Mouse (Mus musculus): ENCODE data around the gene Nfatc2ip. TPM values are rescaled to one million over a fixed set of nuclear protein-coding genes. Genes with fewer than 3 reads are reported as not detected.

The Nfatc2ip gene
- polyA plus RNA-seq (2015; fragmentation: Nextera tagmentation; extraction: Ambion mirVana): 3.1 and 3.2 TPM in 2 replicates

DNA sequence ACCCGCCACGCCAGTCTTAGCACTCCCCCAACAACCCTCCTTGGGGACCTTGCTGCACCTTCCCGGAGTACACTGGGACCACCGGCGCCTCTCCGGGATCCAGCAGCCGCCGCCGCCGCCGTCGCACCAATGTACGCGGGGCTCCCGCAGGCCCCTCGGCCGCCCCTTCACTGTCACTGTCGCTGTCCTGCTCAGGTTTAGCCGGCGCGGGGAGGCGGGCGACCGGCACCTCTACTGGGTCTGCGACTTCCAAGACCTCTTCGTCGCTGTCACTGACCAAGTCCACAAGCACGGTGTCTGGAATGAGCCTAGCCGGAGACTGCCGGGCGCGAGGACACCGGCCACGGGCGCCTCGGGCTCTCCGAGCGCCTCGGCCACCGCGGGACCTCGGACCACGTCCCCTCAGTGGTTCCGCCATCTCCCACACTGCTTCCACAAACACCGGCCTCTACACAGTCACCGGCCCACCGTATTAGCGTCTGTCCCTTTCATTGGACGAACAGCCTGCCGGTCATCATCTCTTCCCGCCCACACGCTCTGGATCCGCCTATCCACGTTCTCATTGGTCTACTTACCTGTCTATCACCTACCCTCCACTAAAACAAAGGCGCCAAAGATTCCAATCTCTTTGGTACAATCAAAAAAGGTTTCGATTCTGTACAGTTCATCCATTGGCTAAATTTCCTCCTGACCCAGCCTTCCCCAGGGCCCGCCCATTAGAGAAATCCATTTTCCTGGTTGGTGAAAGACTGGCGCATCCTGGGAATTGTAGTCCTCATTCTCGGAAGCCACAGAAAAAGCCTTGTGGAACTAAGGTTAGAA, at the start of gene Nfatc2ip:
Nfatc2ip (minus strand) TSS at position 440 of the 822 bp plus-strand sequence.
- Histone ChIP-seq H3K4me2 (peak within 1 kb of the TSS; percentile 83), H3K27ac (peak within 1 kb of the TSS; percentile 77), H3K4me3 (peak within 1 kb of the TSS; percentile 86), H3K9me3 (no peaks in the 10 kb centered on the region), H3K36me3 (peaks cover 3% of the 10 kb centered on the region; the same call in 1 of the 2 replicates), H3K4me1 (replicated peaks) (peaks cover 11% of the 10 kb centered on the region; the same call in 1 of the 2 replicates), H3K9ac (peak within 1 kb of the TSS; percentile 82), H3K27me3 (no peaks in the 10 kb centered on the region)
- under 1% methylated on average over 53 of the region's 59 CpGs for WGBS
- ATAC-seq (ENCODE audit: low FRiP score): peak; percentile 100

DNA sequence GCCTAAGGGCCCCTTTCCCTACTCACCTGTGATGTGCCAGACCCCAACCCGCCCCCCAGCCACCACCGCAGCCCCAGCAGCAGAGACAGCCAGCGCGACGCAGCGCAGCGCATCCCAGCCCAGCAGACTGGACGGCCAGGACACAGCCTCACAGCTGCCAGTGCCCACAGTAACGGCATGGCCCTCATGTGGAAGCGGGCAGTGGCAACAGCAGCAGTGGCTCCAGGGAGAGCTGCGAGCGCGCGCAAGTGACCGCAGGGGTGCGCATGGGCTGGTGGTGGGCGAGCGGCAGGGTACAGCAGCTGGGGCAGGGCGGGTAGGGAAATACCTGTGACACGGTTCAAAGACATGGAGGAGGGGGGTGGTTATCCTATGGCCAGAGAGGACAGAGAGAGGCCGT, 49.7 kb upstream of the Nfatc2ip start:
- Histone ChIP-seq H3K9ac (no peak overlapping the region), H3K36me3 (peaks cover 72% of the 10 kb centered on the region)

DNA sequence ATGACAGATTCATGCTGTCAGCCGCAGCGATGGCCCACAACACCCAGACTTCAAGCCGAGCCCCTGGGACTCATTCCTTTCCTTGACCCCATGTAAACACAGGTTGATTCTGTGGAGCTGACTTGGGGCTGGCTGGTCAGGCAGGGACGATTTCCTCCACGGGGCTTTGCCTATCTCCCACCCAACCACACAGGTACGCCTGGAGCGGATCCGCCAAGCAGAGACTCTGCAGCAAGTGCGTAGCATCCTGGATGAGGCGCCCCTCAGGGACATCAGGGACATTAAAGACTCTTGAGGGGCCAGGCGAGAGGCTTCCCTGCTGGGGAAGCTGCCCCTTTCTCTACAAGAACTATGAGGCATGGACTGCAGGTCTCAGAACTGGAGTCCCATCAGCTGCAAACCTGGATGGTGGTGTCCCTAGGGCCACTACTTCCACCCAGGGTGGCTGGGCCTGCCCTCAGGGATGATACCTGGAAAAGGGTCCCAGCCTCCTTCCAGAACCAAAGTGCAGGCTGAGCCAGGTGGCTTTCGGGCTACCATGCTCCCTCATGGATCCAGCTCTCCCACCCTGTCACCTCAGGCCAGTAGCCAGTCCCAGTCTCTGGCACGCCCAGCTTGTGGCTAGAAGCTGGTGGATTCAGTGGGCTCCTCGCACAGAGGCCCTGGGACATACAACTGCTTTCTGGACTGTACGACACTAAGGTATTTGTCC, 48.7 kb upstream of the Nfatc2ip start:
- Histone ChIP-seq H3K27me3 (no peaks in the 10 kb centered on the region), H3K9me3 (no peaks in the 10 kb centered on the region), H3K9ac (no peak overlapping the region), H3K4me2 (no peak overlapping the region), H3K4me3 (no peak overlapping the region), H3K4me1 (replicated peaks) (no peaks in the 10 kb centered on the region), H3K36me3 (peaks cover 74% of the 10 kb centered on the region), H3K27ac (no peak overlapping the region)
- no peak for ATAC-seq (ENCODE audit: low FRiP score)
- WGBS: 93% methylated on average over 15 of the region's 15 CpGs

More for the DNA sequence above, 49.7 kb upstream of the Nfatc2ip start:
- Histone ChIP-seq H3K9me3 (no peaks in the 10 kb centered on the region), H3K4me3 (no peak overlapping the region), H3K4me2 (no peak overlapping the region), H3K27me3 (no peaks in the 10 kb centered on the region), H3K27ac (no peak overlapping the region), H3K4me1 (replicated peaks) (no peaks in the 10 kb centered on the region)
- WGBS: 91% methylated on average over 21 of the region's 21 CpGs
- ATAC-seq (ENCODE audit: low FRiP score): no peak

DNA sequence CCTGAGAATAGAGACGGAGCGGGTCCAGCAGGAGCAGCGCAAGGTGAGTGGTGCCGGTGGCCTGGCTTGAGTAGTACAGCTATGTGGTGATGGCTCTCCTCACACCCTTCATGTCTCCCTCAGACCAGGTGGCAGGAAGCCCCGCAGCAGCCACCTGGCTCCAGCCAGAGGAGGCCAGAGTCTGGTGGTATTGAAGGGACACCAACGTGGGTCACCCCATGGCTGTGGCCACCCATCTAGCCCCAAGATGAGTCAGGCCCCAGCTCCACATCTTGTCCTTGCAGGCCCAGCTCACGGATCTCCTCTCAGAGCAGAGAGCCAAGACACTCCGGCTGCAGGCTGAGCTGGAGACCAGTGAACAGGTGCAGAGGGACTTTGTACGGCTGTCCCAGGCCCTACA, 48.0 kb upstream of the Nfatc2ip start:
- no peak for ATAC-seq (ENCODE audit: low FRiP score)
- H3K4me3 ChIP-seq: no peak overlapping the region
- H3K9ac ChIP-seq: no peak overlapping the region; the same call in 1 of the 2 replicates
- no peak overlapping the region for H3K27ac ChIP-seq
- 94% methylated on average over 9 of the region's 9 CpGs for WGBS
- H3K4me2 ChIP-seq: no peak overlapping the region
- peaks cover 80% of the 10 kb centered on the region for H3K36me3 ChIP-seq
- no peaks in the 10 kb centered on the region for H3K9me3 ChIP-seq
- H3K27me3 ChIP-seq: no peaks in the 10 kb centered on the region
- H3K4me1 ChIP-seq (replicated peaks): no peaks in the 10 kb centered on the region

DNA sequence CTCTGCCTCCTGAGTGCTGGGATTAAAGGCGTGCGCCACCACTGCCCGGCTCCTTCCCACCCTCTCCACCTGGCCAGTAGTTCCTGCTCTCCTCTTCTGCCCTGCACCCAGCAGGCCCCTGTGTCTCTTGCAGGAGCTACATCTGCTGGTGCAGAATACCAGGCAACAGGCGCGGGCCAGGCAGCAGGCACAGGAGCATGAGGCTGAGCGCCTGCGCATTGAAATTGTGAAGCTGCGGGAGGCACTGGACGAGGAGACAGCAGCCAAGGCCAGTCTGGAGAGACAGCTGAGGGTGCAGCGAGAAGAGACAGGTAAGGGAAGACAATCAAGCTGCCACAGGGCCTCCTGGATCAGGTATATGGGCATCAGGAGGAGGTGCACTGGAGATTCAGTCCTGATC, 47.5 kb upstream of the Nfatc2ip start:
- WGBS: 96% methylated on average over 10 of the region's 10 CpGs
- Histone ChIP-seq H3K27ac (no peak overlapping the region), H3K9ac (no peak overlapping the region), H3K36me3 (peaks cover 80% of the 10 kb centered on the region), H3K27me3 (no peaks in the 10 kb centered on the region), H3K9me3 (no peaks in the 10 kb centered on the region), H3K4me3 (no peak overlapping the region), H3K4me1 (replicated peaks) (no peaks in the 10 kb centered on the region), H3K4me2 (no peak overlapping the region)
- no peak for ATAC-seq (ENCODE audit: low FRiP score)

DNA sequence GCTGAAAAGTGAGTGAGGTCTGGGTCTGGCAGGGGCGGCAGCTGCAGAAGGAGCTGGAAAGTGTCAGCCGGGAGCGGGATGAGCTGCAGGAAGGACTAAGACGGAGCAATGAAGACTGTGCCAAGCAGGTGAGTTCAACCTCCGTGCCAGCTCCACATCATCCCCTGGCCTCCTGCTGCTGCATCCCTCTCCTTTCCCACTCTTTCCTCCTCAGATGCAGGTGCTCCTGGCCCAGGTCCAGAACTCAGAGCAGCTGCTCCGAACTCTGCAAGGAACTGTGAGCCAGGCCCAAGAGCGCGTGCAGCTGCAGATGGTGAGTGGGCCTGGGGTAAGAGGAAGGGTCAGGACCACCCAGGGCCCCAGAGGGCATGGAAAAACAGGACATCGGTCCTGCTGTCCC, 43.6 kb upstream of the Nfatc2ip start:
- Histone ChIP-seq H3K27ac (no peak overlapping the region), H3K27me3 (no peaks in the 10 kb centered on the region), H3K4me3 (no peak overlapping the region), H3K4me1 (replicated peaks) (no peaks in the 10 kb centered on the region), H3K36me3 (peaks cover 53% of the 10 kb centered on the region), H3K9ac (no peak overlapping the region), H3K4me2 (no peak overlapping the region), H3K9me3 (no peaks in the 10 kb centered on the region)
- 81% methylated on average over 9 of the region's 9 CpGs for WGBS
- no peak for ATAC-seq (ENCODE audit: low FRiP score)

DNA sequence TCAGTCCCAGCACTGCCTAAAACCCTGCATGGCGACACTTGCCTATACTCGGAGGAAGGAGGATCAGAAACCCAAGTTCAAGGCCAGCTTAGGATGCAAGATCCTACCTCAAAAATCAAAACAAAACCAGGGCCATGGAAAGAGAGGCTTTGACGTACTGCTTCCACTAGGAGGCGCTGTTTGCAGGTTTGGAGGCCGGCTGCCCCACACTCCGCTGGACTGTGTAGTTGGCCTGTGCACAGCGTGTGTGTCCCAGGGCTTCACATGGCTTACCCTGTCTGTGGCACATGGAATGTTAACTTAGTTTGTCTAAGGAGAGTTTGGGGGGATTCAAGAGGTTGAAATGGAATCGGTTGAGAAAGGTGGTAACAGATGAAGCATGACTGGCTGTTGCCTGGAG, 40.3 kb upstream of the Nfatc2ip start:
- no peak for ATAC-seq (ENCODE audit: low FRiP score)
- H3K27ac ChIP-seq: no peak overlapping the region
- 18% methylated on average over 8 of the region's 8 CpGs for WGBS
- H3K4me1 ChIP-seq (replicated peaks): no peaks in the 10 kb centered on the region
- H3K27me3 ChIP-seq: no peaks in the 10 kb centered on the region
- H3K9ac ChIP-seq: no peak overlapping the region
- no peak overlapping the region for H3K4me2 ChIP-seq
- H3K4me3 ChIP-seq: no peak overlapping the region
- H3K36me3 ChIP-seq: peaks cover 47% of the 10 kb centered on the region
- H3K9me3 ChIP-seq: no peaks in the 10 kb centered on the region

DNA sequence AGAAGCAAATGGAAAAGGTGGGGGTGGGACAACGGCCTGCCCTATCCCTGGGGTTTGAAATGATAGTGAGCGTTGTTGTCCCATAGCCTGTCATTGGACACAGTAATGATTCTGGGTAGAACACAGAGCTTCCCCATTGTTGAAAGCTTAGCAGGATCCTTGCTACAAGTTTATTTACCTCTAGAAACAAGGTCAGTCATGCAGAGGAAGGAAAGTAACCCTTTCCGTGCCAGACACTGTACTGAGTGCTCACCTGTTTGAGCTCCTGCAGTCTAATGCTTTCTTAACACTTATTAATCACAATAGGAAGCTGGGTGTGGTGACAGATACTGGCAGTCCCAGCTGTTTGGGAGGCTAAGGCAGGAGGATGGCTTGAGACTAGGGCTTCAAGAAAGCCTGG, 39.3 kb upstream of the Nfatc2ip start:
- H3K36me3 ChIP-seq: peaks cover 39% of the 10 kb centered on the region
- no peaks in the 10 kb centered on the region for H3K4me1 ChIP-seq (replicated peaks)
- 87% methylated on average over 3 of the region's 3 CpGs for WGBS
- H3K27ac ChIP-seq: no peak overlapping the region
- no peak overlapping the region for H3K4me3 ChIP-seq
- H3K9me3 ChIP-seq: no peaks in the 10 kb centered on the region
- H3K9ac ChIP-seq: 0 out of 2 replicates have a peak overlapping the region, but pooled peaks have one; percentile 5
- no peak overlapping the region for H3K4me2 ChIP-seq
- H3K27me3 ChIP-seq: no peaks in the 10 kb centered on the region
- no peak for ATAC-seq (ENCODE audit: low FRiP score)

DNA sequence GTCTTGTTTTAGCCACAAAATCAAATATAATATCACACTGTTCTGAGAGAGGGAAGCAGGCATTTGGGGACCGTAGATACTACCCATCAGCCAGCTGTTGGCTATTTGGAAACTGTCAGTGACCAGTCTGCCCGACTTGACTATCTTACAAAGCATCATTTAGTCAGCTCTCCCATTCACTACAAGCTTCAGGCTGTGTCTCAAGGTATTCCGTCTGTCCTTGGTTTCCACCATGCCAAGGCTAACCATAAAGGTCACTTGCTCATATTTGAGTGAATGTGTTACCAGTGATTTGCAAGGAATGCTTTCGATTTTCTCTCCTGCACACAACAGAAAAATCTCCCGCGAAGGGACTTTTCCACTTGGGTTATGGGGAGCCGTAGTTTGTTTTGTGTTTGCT, 38.2 kb upstream of the Nfatc2ip start:
- Histone ChIP-seq H3K4me2 (no peak overlapping the region), H3K4me1 (replicated peaks) (peaks cover 5% of the 10 kb centered on the region), H3K27me3 (no peaks in the 10 kb centered on the region), H3K9ac (0 out of 2 replicates have a peak overlapping the region, but pooled peaks have one; percentile 8), H3K9me3 (no peaks in the 10 kb centered on the region), H3K27ac (no peak overlapping the region), H3K36me3 (peaks cover 33% of the 10 kb centered on the region), H3K4me3 (no peak overlapping the region)
- WGBS: 90% methylated on average over 7 of the region's 7 CpGs
- ATAC-seq (ENCODE audit: low FRiP score): no peak

DNA sequence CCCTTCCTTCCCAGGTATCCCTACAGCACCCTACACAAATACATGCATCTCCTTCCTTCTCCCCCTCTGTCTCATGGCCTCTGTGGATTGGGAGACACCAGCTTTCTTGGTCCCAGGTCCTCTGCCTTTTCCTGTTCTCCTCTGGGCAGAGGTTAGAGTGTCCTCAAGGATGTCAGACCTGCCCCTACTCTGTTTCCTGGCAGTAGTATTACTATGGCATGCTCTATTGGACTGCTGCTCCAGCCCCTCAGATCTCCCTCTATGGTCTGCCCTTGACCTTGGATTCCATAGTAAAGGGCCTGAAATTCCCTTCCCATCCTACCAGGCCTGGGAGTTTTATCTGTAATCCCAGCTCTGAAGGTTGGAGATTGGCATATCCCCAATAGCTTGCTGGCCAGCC, 33.6 kb upstream of the Nfatc2ip start:
- ATAC-seq (ENCODE audit: low FRiP score): no peak
- no peaks in the 10 kb centered on the region for H3K27me3 ChIP-seq

DNA sequence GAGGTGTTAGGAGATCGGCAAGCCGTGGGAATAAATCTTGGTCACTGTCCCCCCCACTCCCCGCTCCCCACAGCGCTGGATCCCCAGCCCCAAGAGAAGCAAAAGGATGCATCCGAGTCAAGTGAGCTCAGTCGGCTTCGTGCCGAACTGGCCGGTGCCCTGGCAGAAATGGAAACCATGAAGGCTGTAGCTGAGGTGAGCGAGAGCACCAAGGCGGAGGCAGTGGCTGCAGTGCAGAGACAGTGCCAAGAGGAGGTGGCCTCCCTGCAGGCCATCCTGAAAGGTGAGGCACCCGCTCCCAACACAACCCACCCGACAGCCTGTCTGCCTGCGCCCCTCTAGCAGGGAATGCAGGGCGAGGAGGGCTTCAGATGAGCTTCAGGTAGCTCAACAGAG, 33.0 kb upstream of the Nfatc2ip start:
- peak; percentile 19 for ATAC-seq (ENCODE audit: low FRiP score)
- peaks cover 21% of the 10 kb centered on the region for H3K4me1 ChIP-seq (replicated peaks)
- H3K9me3 ChIP-seq: peaks cover 3% of the 10 kb centered on the region; the same call in 1 of the 2 replicates
- H3K27me3 ChIP-seq: no peaks in the 10 kb centered on the region
- H3K36me3 ChIP-seq: peaks cover 20% of the 10 kb centered on the region
- 30% methylated on average over 15 of the region's 15 CpGs for WGBS
- H3K4me3 ChIP-seq: peak overlapping the region; percentile 61
- peak overlapping the region; percentile 89 for H3K27ac ChIP-seq
- peak overlapping the region; percentile 70 for H3K4me2 ChIP-seq
- peak overlapping the region; percentile 81 for H3K9ac ChIP-seq

More for the DNA sequence above, 33.6 kb upstream of the Nfatc2ip start:
- H3K4me3 ChIP-seq: no peak overlapping the region
- H3K9me3 ChIP-seq: peaks cover 3% of the 10 kb centered on the region; the same call in 1 of the 2 replicates
- no peak overlapping the region for H3K27ac ChIP-seq
- no peak overlapping the region for H3K4me2 ChIP-seq
- peaks cover 21% of the 10 kb centered on the region for H3K4me1 ChIP-seq (replicated peaks)
- H3K9ac ChIP-seq: peak overlapping the region; percentile 81; the same call in 1 of the 2 replicates
- H3K36me3 ChIP-seq: peaks cover 20% of the 10 kb centered on the region

All from hindbrain, embryonic 13.5 days (tissue).